Mouse (Mus musculus) heart, embryonic 16.5 days (tissue): ENCODE measurements around the gene Pde5a. TPM values are rescaled to one million over a fixed set of nuclear protein-coding genes. Genes with fewer than 3 reads are reported as not detected.
A peak's percentile ranks its signal among the peaks of the same experiment; 100 is the strongest.

Source experiments
- ATAC-seq: fragments of 200-750 bp; cut with Nextera tagmentation; replicated peaks from 2 replicates; pipeline ENCODE4 v1.8.0; 2017; ENCODE audit warnings: moderate number of reproducible peaks; ENCODE audit not compliant: insufficient read depth, low FRiP score; ENCODE audit errors: extremely low read depth
- H3K27ac ChIP-seq: fragments of 300-500 bp; sonication (generic); 2 replicates; pipeline ENCODE4 v1.5.1; 2014; ENCODE audit warnings: mild to moderate bottlenecking, low read length, control low read depth, moderate library complexity
- H3K27me3 ChIP-seq: fragments of 300-500 bp; sonication (generic); 2 replicates; pipeline ENCODE4 v1.6.1; 2014; ENCODE audit warnings: low read length, mixed read lengths; ENCODE audit not compliant: control insufficient read depth, insufficient read depth
- H3K36me3 ChIP-seq: fragments of 300-500 bp; sonication (generic); 2 replicates; pipeline ENCODE4 v1.6.1; 2014; ENCODE audit not compliant: control insufficient read depth, insufficient read depth
- H3K4me1 ChIP-seq: fragments of 300-500 bp; sonication (generic); 2 replicates; pipeline ENCODE4 v1.6.1; 2014; ENCODE audit warnings: low read length, mixed read lengths; ENCODE audit not compliant: control insufficient read depth, insufficient read depth
- H3K4me2 ChIP-seq: fragments of 300-500 bp; sonication (generic); 2 replicates; pipeline ENCODE4 v1.6.1; 2014; ENCODE audit warnings: low read depth, mild to moderate bottlenecking, control low read depth, low read length
- H3K4me3 ChIP-seq: fragments of 300-500 bp; sonication (generic); 2 replicates; pipeline ENCODE4 v1.5.1; 2014; ENCODE audit warnings: mild to moderate bottlenecking, control low read depth, low read length
- H3K9ac ChIP-seq: fragments of 300-500 bp; sonication (generic); 2 replicates; pipeline ENCODE4 v1.6.1; 2014; ENCODE audit warnings: low read length, control low read depth
- H3K9me3 ChIP-seq: fragments of 300-500 bp; sonication (generic); replicated peaks from 2 replicates; pipeline ENCODE4 v1.6.1; 2016; ENCODE audit warnings: low read length; ENCODE audit not compliant: control insufficient read depth
- WGBS: fragments of 180-500 bp; shearing (Covaris S2); extraction: QIAGEN DNeasy Blood & Tissue Kit; methylation state at CpG from one replicate; pipeline ENCODE4 v1.1.7; 2014; 5-methylcytosine and 5-hydroxymethylcytosine counted together
- polyA plus RNA-seq: library from polyadenylated mRNA; unstranded; fragments of >200 nt; fragmentation: Nextera tagmentation; extraction: Ambion mirVana; gene quantifications from 2 replicates; pipeline ENCODE4 v1.2.1, GENCODE M21; 2015

The Pde5a gene
- polyA plus RNA-seq, 1 experiment from 2014 or later, result 2.3 TPM

DNA sequence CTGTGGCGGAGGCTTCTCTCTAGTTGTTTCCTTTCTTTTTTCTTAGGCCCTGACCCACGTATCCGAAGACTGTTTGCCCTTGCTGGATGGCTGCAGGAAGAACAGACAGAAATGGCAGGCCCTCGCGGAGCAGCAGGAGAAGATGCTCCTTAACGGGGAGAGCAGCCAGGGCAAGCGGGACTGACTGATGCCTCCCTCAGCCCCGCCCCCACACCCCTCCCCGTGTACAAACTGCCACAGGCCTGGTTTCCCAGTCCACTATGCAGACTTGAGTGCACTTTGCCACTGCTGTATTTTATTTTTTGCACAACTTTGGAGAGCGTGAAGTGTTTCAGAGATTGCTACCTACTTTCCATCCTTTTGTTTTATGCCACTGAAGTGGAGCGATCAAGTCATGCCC lies 126.4 kb downstream of the Pde5a start:
- no peaks in the 10 kb centered on the region for H3K36me3 ChIP-seq
- no peaks in the 10 kb centered on the region for H3K27me3 ChIP-seq
- H3K9ac ChIP-seq, result no peak overlapping the region
- WGBS, result 51% methylated on average over 11 of the region's 11 CpGs
- ATAC-seq, result no peak
- no peak overlapping the region for H3K27ac ChIP-seq
- H3K4me3 ChIP-seq, result no peak overlapping the region
- peak overlapping the region; percentile 23; the same call in 1 of the 2 replicates for H3K4me2 ChIP-seq
- H3K4me1 ChIP-seq, result no peaks in the 10 kb centered on the region; the same call in 1 of the 2 replicates
- no peaks in the 10 kb centered on the region for H3K9me3 ChIP-seq

GRCm38 (mm10) chr3:122859829-122860228 lies 131.1 kb downstream of the Pde5a start:
- H3K4me1 ChIP-seq, result no peaks in the 10 kb centered on the region; the same call in 1 of the 2 replicates

GRCm38 (mm10) chr3:122860573-122861498 lies 132.1 kb downstream of the Pde5a start:
- Histone ChIP-seq H3K27me3 (no peaks in the 10 kb centered on the region), H3K36me3 (no peaks in the 10 kb centered on the region), H3K27ac (no peak overlapping the region), H3K4me1 (no peaks in the 10 kb centered on the region), H3K9ac (no peak overlapping the region), H3K4me2 (no peak overlapping the region), H3K9me3 (no peaks in the 10 kb centered on the region), H3K4me3 (no peak overlapping the region)
- 77% methylated on average over 12 of the region's 12 CpGs for WGBS
- ATAC-seq, result no peak

More at GRCm38 (mm10) chr3:122859829-122860228, 131.1 kb downstream of the Pde5a start:
- WGBS, result 80% methylated on average over 2 of the region's 2 CpGs
- Histone ChIP-seq H3K4me3 (no peak overlapping the region), H3K36me3 (no peaks in the 10 kb centered on the region), H3K27ac (no peak overlapping the region), H3K9ac (no peak overlapping the region), H3K9me3 (no peaks in the 10 kb centered on the region), H3K27me3 (no peaks in the 10 kb centered on the region), H3K4me2 (no peak overlapping the region)
- no peak for ATAC-seq

DNA sequence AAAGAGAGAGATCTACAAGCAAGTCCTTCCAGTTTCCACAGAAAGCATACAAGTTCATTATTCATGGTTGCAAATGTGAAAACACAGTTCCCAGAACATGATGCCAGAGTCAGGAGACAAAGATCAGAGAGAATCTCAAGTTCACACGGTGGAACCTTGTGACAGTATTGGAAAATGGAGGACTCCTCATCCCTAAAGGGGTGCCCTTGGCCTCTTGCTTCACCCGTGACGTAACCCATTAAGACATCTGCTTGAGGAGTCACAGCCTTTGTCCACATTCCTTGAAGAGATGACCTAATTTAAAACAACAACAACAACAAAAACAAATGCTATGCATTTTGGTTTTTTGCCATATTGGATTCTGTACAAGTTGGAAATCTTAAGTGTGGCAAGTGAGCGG lies 136.3 kb downstream of the Pde5a start:
- no peaks in the 10 kb centered on the region for H3K9me3 ChIP-seq
- H3K27me3 ChIP-seq, result no peaks in the 10 kb centered on the region
- no peak overlapping the region for H3K9ac ChIP-seq
- no peak for ATAC-seq
- no peak overlapping the region for H3K4me2 ChIP-seq
- H3K36me3 ChIP-seq, result no peaks in the 10 kb centered on the region
- no peak overlapping the region for H3K27ac ChIP-seq
- no peak overlapping the region for H3K4me3 ChIP-seq
- H3K4me1 ChIP-seq, result no peaks in the 10 kb centered on the region
- 86% methylated on average over 4 of the region's 4 CpGs for WGBS

- ATAC-seq, result no peak
- no peaks in the 10 kb centered on the region for H3K9me3 ChIP-seq
- H3K4me2 ChIP-seq, result no peak overlapping the region
- no peaks in the 10 kb centered on the region for H3K4me1 ChIP-seq
- H3K27me3 ChIP-seq, result no peaks in the 10 kb centered on the region
- H3K9ac ChIP-seq, result no peak overlapping the region
- WGBS, result 95% methylated on average over 1 of the region's 1 CpGs
- H3K4me3 ChIP-seq, result no peak overlapping the region
- no peaks in the 10 kb centered on the region for H3K36me3 ChIP-seq
- H3K27ac ChIP-seq, result no peak overlapping the region
These were observed 139.5 kb downstream of the Pde5a start for GRCm38 (mm10) chr3:122868270-122868669.

GRCm38 (mm10) chr3:122871596-122871995 lies 142.8 kb downstream of the Pde5a start:
- ATAC-seq, result no peak
- Histone ChIP-seq H3K4me2 (no peak overlapping the region), H3K9ac (no peak overlapping the region), H3K27me3 (no peaks in the 10 kb centered on the region), H3K9me3 (no peaks in the 10 kb centered on the region), H3K4me3 (no peak overlapping the region), H3K36me3 (no peaks in the 10 kb centered on the region), H3K4me1 (no peaks in the 10 kb centered on the region), H3K27ac (no peak overlapping the region)
- WGBS, result 66% methylated on average over 1 of the region's 1 CpGs

- 89% methylated on average over 2 of the region's 2 CpGs for WGBS
- no peak for ATAC-seq
- H3K4me3 ChIP-seq, result no peak overlapping the region
- H3K36me3 ChIP-seq, result no peaks in the 10 kb centered on the region
- H3K4me2 ChIP-seq, result no peak overlapping the region
- no peaks in the 10 kb centered on the region for H3K9me3 ChIP-seq
- no peaks in the 10 kb centered on the region for H3K27me3 ChIP-seq
- H3K9ac ChIP-seq, result no peak overlapping the region
- no peaks in the 10 kb centered on the region for H3K4me1 ChIP-seq
- no peak overlapping the region for H3K27ac ChIP-seq
These were observed 148.1 kb downstream of the Pde5a start for GRCm38 (mm10) chr3:122876870-122877269.

- H3K9me3 ChIP-seq, result no peaks in the 10 kb centered on the region
- no peaks in the 10 kb centered on the region for H3K4me1 ChIP-seq
- no peak overlapping the region for H3K4me3 ChIP-seq
- no peak overlapping the region for H3K4me2 ChIP-seq
- ATAC-seq, result no peak
- no peak overlapping the region for H3K27ac ChIP-seq
- H3K27me3 ChIP-seq, result no peaks in the 10 kb centered on the region
- H3K36me3 ChIP-seq, result no peaks in the 10 kb centered on the region
- 84% methylated on average over 3 of the region's 3 CpGs for WGBS
- H3K9ac ChIP-seq, result no peak overlapping the region
These were observed 148.8 kb downstream of the Pde5a start for GRCm38 (mm10) chr3:122877543-122877942.

- Histone ChIP-seq H3K27me3 (no peaks in the 10 kb centered on the region), H3K9me3 (no peaks in the 10 kb centered on the region), H3K4me1 (no peaks in the 10 kb centered on the region), H3K4me3 (no peak overlapping the region), H3K27ac (no peak overlapping the region), H3K4me2 (no peak overlapping the region), H3K36me3 (no peaks in the 10 kb centered on the region), H3K9ac (no peak overlapping the region)
- WGBS, result 70% methylated on average over 8 of the region's 8 CpGs
- no peak for ATAC-seq
These were observed 150.1 kb downstream of the Pde5a start for GRCm38 (mm10) chr3:122878705-122879315.
